Mouse (Mus musculus) T-helper 2 cell (primary cell): ENCODE data around the gene Rnase1.
"Not testable (repeated sequence)": the region's sequence is repeated elsewhere in the genome, so short reads cannot be mapped to it uniquely, and the experiment has no call there.

Experiments used
- in situ Hi-C: fragments of 300-600 bp; cut with MboI, MseI; formaldehyde crosslinking; loops from one replicate; pipeline ENCODE4 v1.15.1; 2025; ENCODE audit warnings: high pct_unique_total_duplicates

Gene Rnase1

GRCm38 (mm10) chr14:51146685-51147084, at the start of gene Rnase1:
Gene Rnase1, minus strand, starts transcription at chr14:51146785.
- in situ Hi-C loops = no loop called here

DNA sequence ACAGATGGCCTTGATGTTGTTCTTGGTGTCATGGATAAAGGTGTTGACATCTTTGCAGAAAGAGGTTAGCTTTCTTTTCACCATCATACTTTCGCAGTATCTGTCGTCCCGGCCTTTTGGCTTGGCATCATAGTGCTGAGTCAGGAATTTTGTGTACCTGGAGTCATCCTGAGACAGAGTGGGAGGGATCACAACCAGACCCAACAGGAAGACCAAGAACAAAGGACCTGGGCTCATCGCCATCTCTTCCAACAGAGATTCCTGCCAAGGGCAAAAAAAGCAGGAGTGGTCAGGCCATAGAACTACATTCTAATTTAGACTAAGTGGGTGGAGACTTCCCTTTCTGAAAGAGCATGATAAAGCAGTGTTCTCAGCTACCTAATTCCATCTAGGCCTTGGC, 49.1 kb upstream of the Rnase1 start:
- in situ Hi-C loops = no loop called here

DNA sequence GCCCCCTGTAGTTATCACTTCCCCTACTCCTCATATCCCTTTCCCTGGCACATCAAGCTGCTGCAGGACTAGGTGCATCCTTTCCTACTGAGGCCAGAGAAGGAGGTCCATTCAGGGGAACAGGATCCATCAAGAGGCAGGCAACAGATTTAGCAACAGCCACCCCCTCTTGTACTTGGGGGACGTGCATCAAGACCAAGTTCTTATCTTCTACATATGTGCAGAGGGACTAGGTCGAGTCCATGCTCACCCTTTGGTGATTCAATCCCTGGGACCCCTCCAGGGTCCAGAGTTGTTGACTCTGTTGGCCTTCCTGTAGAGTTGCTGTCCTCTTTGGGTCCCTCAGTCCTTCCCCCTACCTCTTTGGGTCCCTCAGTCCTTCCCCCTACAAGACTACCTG, 34.5 kb upstream of the Rnase1 start:
- in situ Hi-C loops = loop anchor here (5.0 kb wide), 1 partner anchor 81 kb away; no protein-coding TSS in a partner anchor

GRCm38 (mm10) chr14:51173843-51174242, 27.3 kb upstream of the Rnase1 start:
- in situ Hi-C loops = no loop called here

DNA sequence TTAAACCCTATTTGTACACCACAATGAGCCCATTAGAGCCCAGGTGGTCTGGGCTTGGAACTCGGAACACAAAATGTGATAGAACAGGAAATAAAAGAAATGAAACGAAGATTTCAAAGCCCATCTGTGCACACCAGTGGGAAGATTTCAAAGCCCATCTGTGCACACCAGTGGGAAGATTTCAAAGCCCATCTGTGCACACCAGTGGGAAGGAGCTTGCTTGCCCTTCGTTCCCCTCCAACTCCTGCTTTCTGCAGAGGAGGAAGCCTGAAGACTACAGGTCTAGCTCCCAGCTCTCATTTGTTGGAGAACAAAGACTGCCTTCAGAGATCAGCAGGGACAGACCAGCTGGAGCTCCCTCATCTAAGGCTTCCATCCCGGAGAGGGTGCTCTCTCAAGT, 26.4 kb upstream of the Rnase1 start:
- in situ Hi-C loops = not testable (repeated sequence)

- in situ Hi-C loops = not testable (repeated sequence)
These were observed 25.7 kb upstream of the Rnase1 start for GRCm38 (mm10) chr14:51172095-51172865.

GRCm38 (mm10) chr14:51166068-51166467, 19.5 kb upstream of the Rnase1 start:
- in situ Hi-C loops = no loop called here

GRCm38 (mm10) chr14:51165435-51165834, 18.9 kb upstream of the Rnase1 start:
- in situ Hi-C loops = no loop called here

DNA sequence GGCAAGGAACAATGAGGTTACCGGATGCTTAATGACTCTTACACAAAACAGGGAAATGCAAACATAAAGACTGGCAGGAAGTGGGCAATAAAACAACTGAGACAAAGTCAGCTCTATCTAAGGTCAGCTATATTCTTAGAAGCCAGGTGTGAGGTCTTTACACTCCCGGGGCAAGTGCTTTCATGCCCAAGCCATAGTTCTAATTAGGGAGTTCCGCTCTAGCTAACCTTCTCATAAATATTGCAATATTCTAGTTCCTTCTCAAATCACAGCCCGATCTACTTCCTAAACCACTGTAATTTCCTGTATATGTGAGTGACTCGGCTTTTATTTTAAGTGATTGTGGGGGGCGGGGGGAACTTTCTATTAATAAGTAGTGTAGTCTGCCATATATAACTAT, 16.7 kb upstream of the Rnase1 start:
- in situ Hi-C loops = not testable (repeated sequence)

- in situ Hi-C loops = not testable (repeated sequence)
These were observed 15.4 kb upstream of the Rnase1 start, which contains the start of gene Rnase2b for GRCm38 (mm10) chr14:51161976-51162375. Gene Rnase2b, plus strand, starts transcription at chr14:51162260.

- in situ Hi-C loops = no loop called here
These were observed 10.5 kb upstream of the Rnase1 start for GRCm38 (mm10) chr14:51157072-51157471.

- in situ Hi-C loops = no loop called here
These were observed 10.1 kb upstream of the Rnase1 start for GRCm38 (mm10) chr14:51156736-51157068.

DNA sequence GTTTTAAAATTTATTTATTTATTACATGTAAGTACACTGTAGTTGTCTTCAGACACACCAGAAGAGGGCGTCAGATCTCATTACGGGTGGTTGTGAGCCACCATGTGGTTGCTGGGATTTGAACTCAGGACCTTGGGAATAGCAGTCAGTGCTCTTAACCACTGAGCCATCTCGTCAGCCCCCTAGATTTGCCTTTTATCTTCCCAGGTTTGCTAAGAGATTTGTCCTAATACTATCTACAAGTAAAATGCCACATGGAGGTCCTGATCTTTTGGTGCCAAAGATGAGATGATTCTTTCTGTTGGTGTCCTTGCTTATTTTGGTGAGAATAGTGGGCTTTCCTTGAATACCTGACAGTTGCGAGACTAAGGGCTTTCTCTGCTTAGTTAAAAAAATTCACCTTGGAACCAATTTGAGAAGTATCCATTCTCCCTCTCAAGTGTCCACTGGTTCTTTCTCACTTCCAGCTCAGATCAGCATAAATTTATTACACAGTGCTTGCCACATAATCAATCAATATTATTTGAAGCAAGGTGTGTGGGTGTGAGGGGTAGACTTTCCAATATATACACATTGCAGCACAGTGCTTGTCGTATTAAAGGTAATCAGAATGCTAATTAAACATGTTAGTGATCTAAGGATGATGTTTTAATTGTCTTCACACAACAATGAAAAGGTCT, 9.6 kb upstream of the Rnase1 start:
- in situ Hi-C loops = no loop called here

DNA sequence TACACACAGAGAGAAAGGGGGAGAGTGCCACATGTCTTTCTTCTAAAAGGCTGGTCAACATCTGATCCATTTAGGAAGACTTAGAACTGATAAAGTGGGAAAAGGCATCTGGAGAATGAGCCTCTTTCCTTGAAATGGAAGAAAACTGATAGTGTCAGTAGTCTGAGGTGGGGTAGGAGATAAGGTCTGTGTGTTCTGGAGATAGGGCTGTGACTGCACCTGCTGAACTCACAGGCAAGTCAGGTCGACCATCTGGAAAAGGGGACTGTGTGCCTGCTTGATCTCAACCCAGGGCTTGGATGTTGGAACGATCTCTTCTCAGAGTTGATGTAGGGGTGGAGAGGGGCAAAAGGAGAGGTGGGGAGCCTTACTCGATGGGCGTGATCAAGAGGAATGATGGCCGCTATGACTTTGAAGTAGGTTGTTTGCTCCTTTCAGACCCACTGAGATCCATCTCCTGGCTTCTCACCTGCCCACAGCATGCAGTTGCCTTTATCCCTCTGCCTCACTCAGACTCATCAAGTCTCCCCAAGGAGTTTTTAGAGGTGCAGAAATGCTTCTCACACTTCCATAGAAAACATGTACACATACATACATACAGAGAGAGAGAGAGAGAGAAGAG, 5.8 kb upstream of the Rnase1 start:
- in situ Hi-C loops = no loop called here

GRCm38 (mm10) chr14:51150206-51150831, 3.7 kb upstream of the Rnase1 start:
- in situ Hi-C loops = no loop called here

DNA sequence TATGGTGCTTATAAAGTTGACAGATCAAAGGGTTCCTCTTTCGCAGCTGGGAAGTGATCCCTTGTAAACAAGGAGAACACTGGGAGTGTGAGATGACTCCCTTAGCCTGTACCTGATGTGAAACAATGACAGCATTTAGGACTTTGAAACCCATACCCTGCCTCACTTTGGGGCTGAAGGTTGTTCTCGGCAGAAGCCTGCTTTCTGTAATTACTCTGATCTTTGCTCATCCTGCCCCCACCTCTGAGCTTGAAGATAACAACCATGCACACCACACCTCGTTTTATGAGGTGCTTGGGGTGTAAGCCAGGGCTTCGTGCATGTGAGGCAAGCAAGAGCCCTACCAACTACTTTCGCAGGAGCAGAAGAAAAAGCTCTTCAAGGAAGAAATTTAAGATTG, 2.6 kb upstream of the Rnase1 start:
- in situ Hi-C loops = no loop called here

GRCm38 (mm10) chr14:51148006-51148405, 1.4 kb upstream of the Rnase1 start:
- in situ Hi-C loops = no loop called here

- in situ Hi-C loops = no loop called here
These were observed 1.1 kb downstream of the Rnase1 start for GRCm38 (mm10) chr14:51145521-51145920.

DNA sequence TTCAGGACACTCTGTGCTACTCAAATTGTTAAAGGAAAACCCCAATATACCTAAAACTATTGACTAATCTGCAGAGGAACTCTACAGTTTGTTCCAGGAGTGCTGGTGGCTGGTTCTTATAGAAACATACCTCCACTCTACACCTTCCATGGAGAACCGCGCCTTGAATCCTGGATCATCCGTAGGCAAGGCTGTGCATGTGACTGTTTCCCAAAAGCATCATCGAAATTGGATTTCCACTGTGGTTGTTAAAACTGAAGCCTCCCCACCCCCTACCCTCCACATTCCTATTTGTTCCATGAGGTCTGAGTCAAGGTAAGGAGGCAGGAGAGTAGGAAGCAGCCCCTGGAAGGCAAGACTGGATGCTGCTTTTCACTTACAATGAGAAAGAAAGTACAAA, 2.1 kb downstream of the Rnase1 start:
- in situ Hi-C loops = no loop called here

GRCm38 (mm10) chr14:51143937-51144336, 2.6 kb downstream of the Rnase1 start:
- in situ Hi-C loops = no loop called here

DNA sequence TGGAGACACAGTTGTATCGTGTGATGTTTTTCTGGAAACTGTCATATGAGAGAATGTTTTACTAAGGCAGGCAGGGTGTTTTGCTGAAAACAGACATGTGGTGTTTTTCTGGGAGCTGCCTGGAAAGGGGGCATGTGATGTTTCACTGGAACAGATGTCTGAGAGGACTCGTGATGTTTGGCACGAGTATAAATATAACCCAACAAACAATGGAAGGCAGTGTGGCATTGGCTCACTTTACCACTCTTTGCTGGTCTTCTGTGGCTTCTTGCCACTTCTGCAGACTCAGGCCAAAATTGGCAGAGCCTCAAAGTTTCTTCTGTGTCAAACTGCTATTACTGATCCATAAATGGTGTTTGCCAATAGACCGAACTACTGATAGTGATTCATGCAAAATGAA, 3.3 kb downstream of the Rnase1 start:
- in situ Hi-C loops = no loop called here

GRCm38 (mm10) chr14:51142568-51142967, 4.0 kb downstream of the Rnase1 start:
- in situ Hi-C loops = no loop called here
